Mouse (Mus musculus) stomach, postnatal 0 days (tissue): ENCODE measurements around the gene Phf5a. TPM values are rescaled to one million over a fixed set of nuclear protein-coding genes. Genes with fewer than 3 reads are reported as not detected.

Experiments used
- ATAC-seq: fragments of 200-750 bp; cut with Nextera tagmentation; 2 replicates; pipeline ENCODE4 v1.8.0; 2017; ENCODE audit not compliant: low FRiP score, low TSS enrichment
- DNase-seq: peaks from one replicate; pipeline ENCODE4 v3.0.0-alpha.2; 2016; ENCODE audit warnings: low spot score
- H3K27ac ChIP-seq: fragments of 300-500 bp; sonication (generic); replicated peaks from 2 replicates; pipeline ENCODE4 v1.5.1; 2014; ENCODE audit warnings: mild to moderate bottlenecking, control low read depth
- H3K27me3 ChIP-seq: fragments of 300-500 bp; sonication (generic); 2 replicates; pipeline ENCODE4 v1.6.1; 2014; ENCODE audit warnings: low read length; ENCODE audit not compliant: control insufficient read depth, insufficient read depth
- H3K36me3 ChIP-seq: fragments of 300-500 bp; sonication (generic); 2 replicates; pipeline ENCODE4 v1.6.1; 2014; ENCODE audit warnings: low read length, mixed read lengths; ENCODE audit not compliant: control insufficient read depth, insufficient read depth
- H3K4me1 ChIP-seq: fragments of 300-500 bp; sonication (generic); replicated peaks from 2 replicates; pipeline ENCODE4 v1.6.1; 2014; ENCODE audit warnings: antibody characterized with exemption; ENCODE audit not compliant: control insufficient read depth, insufficient read depth
- H3K4me2 ChIP-seq: fragments of 300-500 bp; sonication (generic); replicated peaks from 2 replicates; pipeline ENCODE4 v1.6.1; 2014; ENCODE audit warnings: low read depth, mild to moderate bottlenecking, control low read depth, moderate library complexity
- H3K4me3 ChIP-seq: fragments of 300-500 bp; sonication (generic); 2 replicates; pipeline ENCODE4 v1.5.1; 2014; ENCODE audit warnings: low read depth, low read length, control low read depth
- H3K9ac ChIP-seq: fragments of 300-500 bp; sonication (generic); 2 replicates; pipeline ENCODE4 v1.6.1; 2014; ENCODE audit warnings: mild to moderate bottlenecking, low read length, control low read depth, mixed read lengths
- H3K9me3 ChIP-seq: fragments of 300-500 bp; sonication (generic); 2 replicates; pipeline ENCODE4 v1.6.1; 2016; ENCODE audit warnings: low read length; ENCODE audit not compliant: control insufficient read depth
- CTCF ChIP-seq: IDR thresholded peaks from 2 replicates; pipeline ENCODE4 v1.5.1; 2016; ENCODE audit warnings: antibody characterized with exemption, low read depth, mild to moderate bottlenecking, moderate library complexity
- EP300 ChIP-seq: optimal IDR thresholded peaks from 2 replicates; pipeline ENCODE3; 2016; ENCODE audit warnings: antibody characterized with exemption
- WGBS: fragments of 180-500 bp; shearing (Covaris S2); extraction: QIAGEN DNeasy Blood & Tissue Kit; methylation state at CpG from one replicate; pipeline ENCODE4 v1.1.7; 2014; 5-methylcytosine and 5-hydroxymethylcytosine counted together
- polyA plus RNA-seq: library from polyadenylated mRNA; unstranded; fragments of >200 nt; fragmentation: Nextera tagmentation; extraction: Ambion mirVana; gene quantifications from 2 replicates; pipeline ENCODE4 v1.2.1, GENCODE M21; 2015

The Phf5a gene
- polyA plus RNA-seq, 1 experiment from 2014 or later: 75.8 TPM

DNA sequence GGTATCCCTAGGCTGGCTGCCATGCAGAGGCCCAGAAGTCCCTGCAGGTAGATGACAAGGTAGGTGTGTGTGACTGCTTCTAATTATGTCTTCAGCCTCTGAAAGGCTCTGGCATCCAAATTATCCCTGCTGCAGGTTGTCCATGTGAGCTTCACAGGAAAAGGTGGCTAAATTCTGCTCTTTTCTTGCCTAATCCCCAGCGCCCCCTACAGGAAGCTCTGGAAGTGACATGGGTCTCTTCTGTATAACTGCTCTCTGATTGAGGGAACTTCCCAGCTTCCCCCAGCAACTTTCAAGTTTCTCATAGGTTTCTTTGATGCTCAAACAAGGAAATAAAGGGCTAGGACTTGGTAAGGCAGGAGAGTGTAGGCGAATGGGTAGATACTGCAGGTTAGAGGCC, 33.2 kb upstream of the Phf5a start:
- Histone ChIP-seq H3K36me3 (peaks cover 38% of the 10 kb centered on the region), H3K27ac (no peak overlapping the region), H3K27me3 (no peaks in the 10 kb centered on the region), H3K4me2 (no peak overlapping the region), H3K9me3 (no peaks in the 10 kb centered on the region), H3K4me1 (no peaks in the 10 kb centered on the region), H3K9ac (no peak overlapping the region), H3K4me3 (no peak overlapping the region)
- peak; percentile 78 for DNase-seq
- ATAC-seq: no peak
- peak; percentile 86 for TF ChIP-seq CTCF
- TF ChIP-seq EP300: no peak
- WGBS: 38% methylated on average over 2 of the region's 2 CpGs

DNA sequence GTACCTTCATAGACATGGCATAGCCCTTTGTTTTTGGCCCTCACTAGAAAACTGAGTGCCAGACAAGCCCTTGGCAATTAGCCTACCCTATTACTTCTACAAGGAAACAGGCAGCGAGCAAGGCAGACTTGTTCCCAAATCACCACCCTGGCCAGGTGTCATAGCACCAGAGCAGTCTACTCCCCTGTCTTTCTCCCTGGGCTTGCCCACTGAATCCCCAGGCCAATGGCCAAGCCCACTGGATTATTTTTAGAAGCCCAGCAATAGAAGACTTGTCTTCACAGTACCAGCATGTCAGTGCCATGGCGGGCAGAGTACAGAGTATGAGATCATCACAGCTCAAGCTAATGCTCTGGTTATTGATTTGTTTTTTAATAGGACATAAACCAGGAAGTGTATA, 27.0 kb upstream of the Phf5a start:
- no peaks in the 10 kb centered on the region for H3K9me3 ChIP-seq
- no peak for ATAC-seq
- DNase-seq: no peak
- no peak overlapping the region for H3K27ac ChIP-seq
- 78% methylated on average over 2 of the region's 2 CpGs for WGBS
- H3K4me1 ChIP-seq: no peaks in the 10 kb centered on the region
- TF ChIP-seq EP300: no peak
- TF ChIP-seq CTCF: no peak
- H3K27me3 ChIP-seq: no peaks in the 10 kb centered on the region
- no peak overlapping the region for H3K4me3 ChIP-seq
- peaks cover 19% of the 10 kb centered on the region; the same call in 1 of the 2 replicates for H3K36me3 ChIP-seq
- H3K4me2 ChIP-seq: no peak overlapping the region
- no peak overlapping the region for H3K9ac ChIP-seq

GRCm38 (mm10) chr15:81897607-81898285, 26.0 kb upstream of the Phf5a start:
- TF ChIP-seq EP300: no peak
- ATAC-seq (no peak), DNase-seq (no peak)
- WGBS: 77% methylated on average over 5 of the region's 5 CpGs
- Histone ChIP-seq H3K27me3 (no peaks in the 10 kb centered on the region), H3K9me3 (no peaks in the 10 kb centered on the region), H3K27ac (no peak overlapping the region), H3K4me3 (no peak overlapping the region), H3K36me3 (peaks cover 17% of the 10 kb centered on the region; the same call in 1 of the 2 replicates), H3K4me2 (no peak overlapping the region), H3K4me1 (no peaks in the 10 kb centered on the region), H3K9ac (no peak overlapping the region)

GRCm38 (mm10) chr15:81896407-81896806, 24.7 kb upstream of the Phf5a start:
- H3K4me3 ChIP-seq: no peak overlapping the region
- ATAC-seq (no peak), DNase-seq (no peak)
- no peak overlapping the region for H3K4me2 ChIP-seq
- H3K27ac ChIP-seq: no peak overlapping the region
- WGBS: 94% methylated on average over 2 of the region's 2 CpGs
- no peaks in the 10 kb centered on the region for H3K9me3 ChIP-seq
- H3K4me1 ChIP-seq: no peaks in the 10 kb centered on the region
- H3K9ac ChIP-seq: no peak overlapping the region
- no peaks in the 10 kb centered on the region for H3K27me3 ChIP-seq
- H3K36me3 ChIP-seq: peaks cover 18% of the 10 kb centered on the region
- TF ChIP-seq EP300: no peak
- TF ChIP-seq CTCF: no peak

- WGBS: 82% methylated on average over 1 of the region's 1 CpGs
- no peak for TF ChIP-seq EP300
- TF ChIP-seq CTCF: no peak
- DNase-seq: peak; percentile 38
- Histone ChIP-seq H3K4me3 (no peak overlapping the region), H3K9me3 (no peaks in the 10 kb centered on the region), H3K27me3 (no peaks in the 10 kb centered on the region), H3K4me2 (no peak overlapping the region), H3K9ac (no peak overlapping the region), H3K4me1 (no peaks in the 10 kb centered on the region), H3K36me3 (peaks cover 8% of the 10 kb centered on the region), H3K27ac (no peak overlapping the region)
- peak; percentile 62 for ATAC-seq
These were observed 22.3 kb upstream of the Phf5a start for GRCm38 (mm10) chr15:81894002-81894401.

DNA sequence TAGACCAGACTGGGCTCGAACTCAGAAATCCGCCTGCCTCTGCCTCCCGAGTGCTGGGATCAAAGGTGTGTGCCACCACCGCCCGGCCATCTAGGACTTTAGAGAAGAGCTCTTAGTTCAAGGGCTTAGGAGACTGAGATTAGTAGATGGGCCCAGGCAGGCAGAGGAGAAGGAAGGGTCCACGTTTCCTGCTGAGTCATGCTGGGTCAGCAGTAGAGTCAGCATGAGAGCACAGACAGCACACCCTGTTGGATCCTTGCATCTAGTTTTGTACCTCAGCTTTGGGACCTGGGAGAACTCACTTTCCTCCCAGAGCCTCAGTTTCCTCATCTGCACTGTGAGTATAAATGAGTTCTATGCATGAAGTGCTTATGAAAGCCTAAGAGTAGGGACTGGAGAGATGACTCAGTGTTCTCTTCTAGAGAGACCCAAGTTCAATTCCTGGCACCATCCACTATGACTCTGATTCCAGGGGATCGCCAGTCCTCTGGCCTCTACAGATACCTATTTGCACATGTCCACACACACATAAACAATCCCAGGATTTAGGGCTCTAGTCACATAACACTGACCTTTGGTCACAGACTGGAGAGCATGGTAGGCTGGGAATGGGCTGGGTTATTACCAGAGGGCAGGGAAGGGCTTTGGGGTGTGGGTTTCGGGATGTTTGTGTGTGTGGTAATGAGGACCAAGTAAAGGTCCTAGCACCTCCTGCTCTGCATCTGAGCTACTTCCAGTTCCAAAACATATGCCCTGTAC, 20.3 kb upstream of the Phf5a start:
- WGBS: 86% methylated on average over 8 of the region's 8 CpGs
- Histone ChIP-seq H3K9me3 (no peaks in the 10 kb centered on the region), H3K4me1 (no peaks in the 10 kb centered on the region), H3K27me3 (no peaks in the 10 kb centered on the region), H3K9ac (no peak overlapping the region), H3K27ac (no peak overlapping the region), H3K4me3 (no peak overlapping the region), H3K4me2 (no peak overlapping the region), H3K36me3 (peaks cover 12% of the 10 kb centered on the region)
- DNase-seq (no peak), ATAC-seq (no peak)
- TF ChIP-seq EP300: no peak
- TF ChIP-seq CTCF: no peak
